Mouse (Mus musculus) ES-E14 (cell line): Measurements from ENCODE around the gene Glrx5.

Source experiments
- CHD2 ChIP-seq: IDR thresholded peaks from 2 replicates; pipeline ENCODE4 v1.6.1; 2014; ENCODE audit warnings: mild to moderate bottlenecking, low read depth, low read length, inconsistent platforms
- MAFK ChIP-seq: IDR thresholded peaks from 2 replicates; pipeline ENCODE4 v1.6.1; 2014; ENCODE audit warnings: mild to moderate bottlenecking, low read depth, low read length, inconsistent platforms; ENCODE audit not compliant: insufficient read depth
- ZC3H11A ChIP-seq: IDR thresholded peaks from 2 replicates; pipeline ENCODE4 v1.6.1; 2012; ENCODE audit warnings: low read depth, mild to moderate bottlenecking, inconsistent platforms, low read length, borderline replicate concordance
- ZNF384 ChIP-seq: IDR thresholded peaks from 2 replicates; pipeline ENCODE4 v1.6.1; 2012; ENCODE audit warnings: low read depth, low read length, inconsistent platforms

GRCm38 (mm10) chr12:105073708-105074107 lies 41.2 kb downstream of the Glrx5 start:
- TF ChIP-seq CHD2 (no peak), MAFK (no peak), ZC3H11A (peak; percentile 75; the same call in 1 of the 2 replicates), ZNF384 (no peak)
